Mouse (Mus musculus) cerebellum, adult 2 months (tissue): ENCODE results near the gene Pold1.

Experiments used
- CTCF ChIP-seq: fragments of 200-500 bp; IDR thresholded peaks from 2 replicates; pipeline ENCODE4 v1.5.1; 2011; ENCODE audit warnings: low read depth, mild to moderate bottlenecking, control low read depth, low read length, moderate library complexity, borderline replicate concordance; ENCODE audit not compliant: insufficient read depth
- POLR2A ChIP-seq: fragments of 200-500 bp; IDR thresholded peaks from 2 replicates; pipeline ENCODE4 v1.6.1; 2011; ENCODE audit warnings: low read length, control low read depth, borderline replicate concordance; ENCODE audit not compliant: insufficient read depth

GRCm38 (mm10) chr7:44487936-44488335 is 60.7 kb downstream of the Pold1 start:
- TF ChIP-seq CTCF, result no peak
- no peak for TF ChIP-seq POLR2A
